In genomic region chr10:90934678-90935077, GRCm38 (mm10) we compare ENCODE assay signal across 20 mouse cellular contexts.
DNase-seq lines count a peak whose midpoint lies in the region; ATAC-seq and TF ChIP-seq lines count a peak whose summit lies in the region.
"Had no signal": no experiment of that assay in that cellular context is flagged by ENCODE, and none has a peak within 500 bp of the region (broad histone marks: within the 10 kb centered on the region; RNA-seq: fewer than 3 reads in every experiment).

No protein-coding gene starts in this region.

- ATAC-seq in forebrain, embryonic 14.5 days: peak; percentile 44; the same call in 1 of the 2 replicates
- no peak for ATAC-seq in forebrain, embryonic 12.5 days (ENCODE audit: low FRiP score)
- no peak for ATAC-seq in heart, embryonic 14.5 days (ENCODE audit: insufficient number of reproducible peaks, insufficient read depth, low FRiP score, low read depth)
- ATAC-seq: intestine, postnatal 0 days had no signal

- no peak overlapping the region for H3K4me2 ChIP-seq in forebrain, embryonic 14.5 days (ENCODE audit: low read length)
- H3K4me2 ChIP-seq in forebrain, embryonic 12.5 days: no peak overlapping the region
- peak overlapping the region; percentile 9; the same call in 1 of the 2 replicates for H3K4me2 ChIP-seq in heart, embryonic 14.5 days (ENCODE audit: low read length)
- H3K4me2 ChIP-seq: embryonic facial prominence, embryonic 15.5 days; kidney, embryonic 15.5 days; limb, embryonic 13.5 days; liver, embryonic 13.5 days; lung, embryonic 14.5 days; neural tube, embryonic 12.5 days had no signal

- WGBS in forebrain, embryonic 14.5 days: 51% methylated on average over 13 of the region's 13 CpGs
- WGBS in forebrain, embryonic 12.5 days: 59% methylated on average over 13 of the region's 13 CpGs
- WGBS in heart, embryonic 14.5 days: 17% methylated on average over 13 of the region's 13 CpGs
- 57% methylated on average over 13 of the region's 13 CpGs for WGBS in olfactory bulb, adult 2 months

- H3K4me1 ChIP-seq in forebrain, embryonic 14.5 days (ENCODE audit: control insufficient read depth, insufficient read depth, low read length): no peaks in the 10 kb centered on the region
- peaks cover 4% of the 10 kb centered on the region; the same call in 1 of the 2 replicates for H3K4me1 ChIP-seq in forebrain, embryonic 12.5 days
- peaks cover 0 to 4% of the 10 kb centered on the region in 2 experiments; a peak in 2 of 4 replicates for H3K4me1 ChIP-seq in heart, embryonic 14.5 days (ENCODE audit: control insufficient read depth in 2 of 2, insufficient read depth in 2 of 2, low read length in 2 of 2)
- H3K4me1 ChIP-seq in olfactory bulb, adult 2 months (ENCODE audit: control insufficient read depth, insufficient read depth, low read length): peaks cover 12% of the 10 kb centered on the region; the same call in 1 of the 2 replicates
- H3K4me1 ChIP-seq: embryonic facial prominence, embryonic 15.5 days; kidney, embryonic 15.5 days; limb, embryonic 13.5 days; liver, embryonic 13.5 days had no signal

- no peak overlapping the region for H3K4me3 ChIP-seq in forebrain, embryonic 14.5 days (ENCODE audit: low read depth, low read length)
- H3K4me3 ChIP-seq in forebrain, embryonic 12.5 days (replicated peaks): no peak overlapping the region
- no peak overlapping the region for H3K4me3 ChIP-seq in heart, embryonic 14.5 days (ENCODE audit: control insufficient read depth in 1 of 2, insufficient read depth in 1 of 2, low read depth in 1 of 2, low read length in 2 of 2)
- H3K4me3 ChIP-seq in left cerebral cortex, adult 2 months: no peak overlapping the region
- H3K4me3 ChIP-seq in olfactory bulb, adult 2 months (ENCODE audit: insufficient read depth, low read depth, low read length): no peak overlapping the region
- H3K4me3 ChIP-seq: embryonic facial prominence, embryonic 15.5 days; kidney, embryonic 15.5 days; limb, embryonic 13.5 days; liver, embryonic 13.5 days; neural tube, embryonic 12.5 days had no signal

- no peaks in the 10 kb centered on the region for H3K36me3 ChIP-seq in forebrain, embryonic 14.5 days (ENCODE audit: control insufficient read depth, insufficient read depth, low read length)
- no peaks in the 10 kb centered on the region for H3K36me3 ChIP-seq in forebrain, embryonic 12.5 days (replicated peaks)
- no peaks in the 10 kb centered on the region for H3K36me3 ChIP-seq in heart, embryonic 14.5 days (ENCODE audit: control insufficient read depth, insufficient read depth, low read length)
- H3K36me3 ChIP-seq: embryonic facial prominence, embryonic 15.5 days; kidney, embryonic 15.5 days; limb, embryonic 13.5 days; liver, embryonic 13.5 days; neural tube, embryonic 12.5 days had no signal

- no peaks in the 10 kb centered on the region for H3K9me3 ChIP-seq in forebrain, embryonic 14.5 days (replicated peaks; ENCODE audit: control insufficient read depth, low read length)
- no peaks in the 10 kb centered on the region for H3K9me3 ChIP-seq in forebrain, embryonic 12.5 days
- no peaks in the 10 kb centered on the region for H3K9me3 ChIP-seq in heart, embryonic 14.5 days (ENCODE audit: control insufficient read depth, low read length)
- H3K9me3 ChIP-seq: embryonic facial prominence, embryonic 15.5 days; kidney, embryonic 15.5 days; limb, embryonic 13.5 days; liver, embryonic 13.5 days; neural tube, embryonic 12.5 days had no signal

- H3K9ac ChIP-seq in forebrain, embryonic 14.5 days (ENCODE audit: low read length): no peak overlapping the region
- no peak overlapping the region for H3K9ac ChIP-seq in forebrain, embryonic 12.5 days
- no peak overlapping the region for H3K9ac ChIP-seq in heart, embryonic 14.5 days (ENCODE audit: low read length)
- H3K9ac ChIP-seq: embryonic facial prominence, embryonic 15.5 days; kidney, embryonic 15.5 days; limb, embryonic 13.5 days; liver, embryonic 13.5 days; lung, embryonic 14.5 days; neural tube, embryonic 12.5 days had no signal

- no peak for TF ChIP-seq POLR2A in olfactory bulb, adult 2 months (IDR thresholded peaks at IDR 0.05; ENCODE audit: insufficient read depth, low read depth, low read length)

- no peak for TF ChIP-seq CTCF in left cerebral cortex, adult 2 months (IDR thresholded peaks at IDR 0.05)
- TF ChIP-seq CTCF in olfactory bulb, adult 2 months (IDR thresholded peaks at IDR 0.05; ENCODE audit: insufficient read depth, low read depth, low read length): no peak

- no peak overlapping the region for H3K27ac ChIP-seq in forebrain, embryonic 14.5 days (ENCODE audit: low read depth, low read length)
- no peak overlapping the region for H3K27ac ChIP-seq in forebrain, embryonic 12.5 days
- no peak overlapping the region for H3K27ac ChIP-seq in heart, embryonic 14.5 days (replicated peaks in 1 of 2; ENCODE audit: control insufficient read depth in 1 of 2, insufficient read depth in 1 of 2, low read depth in 2 of 2, low read length in 2 of 2)
- H3K27ac ChIP-seq in left cerebral cortex, adult 2 months: peak overlapping the region; percentile 7; the same call in 1 of the 2 replicates
- H3K27ac ChIP-seq in olfactory bulb, adult 2 months (ENCODE audit: insufficient read depth, low read depth, low read length): peak overlapping the region; percentile 12; the same call in 1 of the 2 replicates
- H3K27ac ChIP-seq: embryonic facial prominence, embryonic 15.5 days; kidney, embryonic 15.5 days; limb, embryonic 13.5 days; liver, embryonic 13.5 days; neural tube, embryonic 12.5 days had no signal

- no peaks in the 10 kb centered on the region for H3K27me3 ChIP-seq in forebrain, embryonic 14.5 days (replicated peaks; ENCODE audit: control insufficient read depth, insufficient read depth, low read length)
- H3K27me3 ChIP-seq in forebrain, embryonic 12.5 days: 0 out of 2 replicates have a peak, but pooled peaks cover 3% of the 10 kb centered on the region
- H3K27me3 ChIP-seq in heart, embryonic 14.5 days (ENCODE audit: control insufficient read depth, insufficient read depth, low read length): no peaks in the 10 kb centered on the region
- H3K27me3 ChIP-seq: embryonic facial prominence, embryonic 15.5 days; kidney, embryonic 15.5 days; limb, embryonic 13.5 days; liver, embryonic 13.5 days; neural tube, embryonic 12.5 days had no signal

- DNase-seq in forebrain, embryonic 14.5 days (ENCODE audit: low spot score): peak; percentile 44
- no peak for DNase-seq in heart, adult 8-10 months (ENCODE audit: low spot score)
- DNase-seq in left cerebral cortex, adult 2 months (ENCODE audit: extremely low spot score in 1 of 2, low spot score in 2 of 2): no peak
- DNase-seq in left cerebral cortex, adult 8-10 months (ENCODE audit: low spot score in 2 of 2): no peak
- DNase-seq in adrenal gland, postnatal 14 days: no peak
- DNase-seq: adrenal gland, postnatal 25 days; cerebellum, adult 11-12 months; embryo, embryonic 11 days; kidney, postnatal 4 days; liver, embryonic 13.5 days; lung, embryonic 14.5 days; lung, postnatal 36 days had no signal

- intact Hi-C loops in left cerebral cortex, adult 2 months (cut with DNase I): no loop called here

Comparison
In these comparisons a context has a peak if more than half of its experiments do, and no peak if none do; other contexts are left out.
1. H3K27ac ChIP-seq: peak in left cerebral cortex, adult 2 months (single experiment) and olfactory bulb, adult 2 months (single experiment); none in forebrain, embryonic 14.5 days (single experiment), forebrain, embryonic 12.5 days (single experiment) and heart, embryonic 14.5 days (0 of 2).